Mouse (Mus musculus): Measurements from ENCODE around the gene Drg1. TPM values are rescaled to one million over a fixed set of nuclear protein-coding genes. Genes with fewer than 3 reads are reported as not detected.

Drg1 gene
- polyA plus RNA-seq, 1 experiment from 2014 or later: 232 TPM

Other genes with a start within 250 kb of the Drg1 start
- 14.4 and 16.4 TPM in 2 replicates for gene Sfi1, start 73.0 kb downstream of the Drg1 start, polyA plus RNA-seq (2015; fragmentation: Nextera tagmentation; extraction: Ambion mirVana)
- gene Eif4enif1, start 64.0 kb downstream of the Drg1 start, polyA plus RNA-seq (2015; fragmentation: Nextera tagmentation; extraction: Ambion mirVana): 44.9 and 55.7 TPM in 2 replicates
- 39.9 and 42.0 TPM in 2 replicates for gene Patz1, start 22.5 kb upstream of the Drg1 start, polyA plus RNA-seq (2015; fragmentation: Nextera tagmentation; extraction: Ambion mirVana)
- gene Pik3ip1, start 64.0 kb upstream of the Drg1 start, polyA plus RNA-seq (2015; fragmentation: Nextera tagmentation; extraction: Ambion mirVana): 10.6 and 12.1 TPM in 2 replicates
- 70.5 and 75.9 TPM in 2 replicates for gene Limk2, start 142.8 kb upstream of the Drg1 start, polyA plus RNA-seq (2015; fragmentation: Nextera tagmentation; extraction: Ambion mirVana)
- 27.6 and 30.0 TPM in 2 replicates for gene Rnf185, start 185.9 kb upstream of the Drg1 start, polyA plus RNA-seq (2015; fragmentation: Nextera tagmentation; extraction: Ambion mirVana)
- 0.48 and 0.82 TPM in 2 replicates for gene Pla2g3, start 221.9 kb upstream of the Drg1 start, polyA plus RNA-seq (2015; fragmentation: Nextera tagmentation; extraction: Ambion mirVana)
- gene Inpp5j, start 238.4 kb upstream of the Drg1 start, polyA plus RNA-seq (2015; fragmentation: Nextera tagmentation; extraction: Ambion mirVana): 2.9 and 3.4 TPM in 2 replicates
- 125 and 131 TPM in 2 replicates for gene Selenom, start 248.3 kb upstream of the Drg1 start, polyA plus RNA-seq (2015; fragmentation: Nextera tagmentation; extraction: Ambion mirVana)

Measured in stomach, embryonic 15.5 days (tissue).